Mouse (Mus musculus) cortical plate, adult 2 months (tissue): ENCODE results near the gene Olfr1274-ps.

Experiments used
- CTCF ChIP-seq: fragments of 200-500 bp; IDR thresholded peaks from 2 replicates; pipeline ENCODE4 v1.5.1; 2011; ENCODE audit warnings: mild to moderate bottlenecking, control low read depth, low read length; ENCODE audit not compliant: insufficient read depth; ENCODE audit errors: extremely low read depth
- POLR2A ChIP-seq: fragments of 200-500 bp; IDR thresholded peaks from 2 replicates; pipeline ENCODE4 v1.6.1; 2011; ENCODE audit warnings: mild to moderate bottlenecking, low read length, control low read depth; ENCODE audit not compliant: insufficient read depth; ENCODE audit errors: extremely low read depth

DNA sequence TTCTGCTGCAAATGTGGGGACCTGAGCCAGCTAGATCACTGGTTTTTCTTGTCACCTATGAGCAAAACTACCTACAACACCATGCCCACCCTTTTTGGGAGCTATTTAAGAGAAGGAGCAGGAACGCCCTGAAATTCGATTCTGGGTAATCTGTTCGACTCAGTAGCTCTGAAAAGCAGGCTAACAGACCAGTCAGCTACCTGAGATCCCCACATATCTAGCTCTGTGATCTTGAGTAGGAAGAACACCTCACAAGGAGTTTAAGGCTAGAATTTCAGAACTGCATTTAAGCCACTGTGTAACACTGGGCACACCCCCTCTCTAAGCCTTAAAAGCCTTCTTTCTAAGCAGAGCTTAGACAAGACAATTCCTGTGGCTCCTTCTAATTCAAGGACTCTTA is 53.9 kb downstream of the Olfr1274-ps start:
- TF ChIP-seq CTCF (no peak), POLR2A (no peak)
